Mouse (Mus musculus): ENCODE results near the gene Atg10. TPM values are rescaled to one million over a fixed set of nuclear protein-coding genes. Genes with fewer than 3 reads are reported as not detected.

Atg10 gene
- polyA plus RNA-seq, 1 experiment = 0.16 TPM

DNA sequence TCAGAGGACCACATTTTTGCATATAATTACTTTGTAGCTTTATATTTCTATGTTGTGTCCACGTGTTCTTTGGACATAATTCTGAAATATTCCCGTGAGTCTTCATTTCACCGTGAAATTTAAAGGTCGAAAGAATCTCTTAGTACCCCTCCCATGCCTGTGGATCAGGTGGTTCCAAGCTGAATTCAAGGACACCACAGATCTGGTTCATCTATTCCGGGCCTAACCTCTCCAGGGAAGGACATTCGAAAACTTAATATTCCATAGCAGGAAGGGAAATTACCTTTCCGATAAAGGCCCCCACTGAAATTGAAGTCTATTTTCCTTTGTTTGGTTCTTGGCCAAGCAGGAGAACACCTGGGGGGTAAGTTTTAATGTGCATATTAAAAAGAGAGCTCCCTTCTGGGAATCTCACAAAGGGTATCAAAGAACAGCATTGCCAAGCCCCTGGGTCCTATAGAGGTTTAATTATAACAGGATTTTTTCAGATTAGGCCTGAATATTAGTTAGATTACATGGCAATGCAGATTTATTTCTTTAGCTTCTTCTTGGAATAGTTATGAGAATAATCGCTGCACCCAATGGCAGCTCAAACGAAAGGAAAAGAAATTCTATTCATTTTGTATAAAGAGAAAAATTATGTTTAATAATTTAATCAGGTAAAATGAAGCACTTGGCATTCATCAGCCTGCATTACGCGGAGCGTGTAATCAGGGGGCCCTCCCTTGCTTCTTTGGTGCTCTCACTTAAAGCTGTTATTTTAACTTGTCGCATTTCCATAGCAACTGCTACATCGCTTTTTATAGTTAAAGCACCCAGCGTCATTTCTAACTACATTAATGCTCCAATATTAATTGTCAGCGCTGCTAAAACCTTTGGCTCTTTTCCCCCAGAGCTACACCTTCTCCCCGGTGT lies 310.8 kb downstream of the Atg10 start:
- no peak for TF ChIP-seq GATA1 (IDR thresholded peaks at IDR 0.05; ENCODE audit: low read length)

DNA sequence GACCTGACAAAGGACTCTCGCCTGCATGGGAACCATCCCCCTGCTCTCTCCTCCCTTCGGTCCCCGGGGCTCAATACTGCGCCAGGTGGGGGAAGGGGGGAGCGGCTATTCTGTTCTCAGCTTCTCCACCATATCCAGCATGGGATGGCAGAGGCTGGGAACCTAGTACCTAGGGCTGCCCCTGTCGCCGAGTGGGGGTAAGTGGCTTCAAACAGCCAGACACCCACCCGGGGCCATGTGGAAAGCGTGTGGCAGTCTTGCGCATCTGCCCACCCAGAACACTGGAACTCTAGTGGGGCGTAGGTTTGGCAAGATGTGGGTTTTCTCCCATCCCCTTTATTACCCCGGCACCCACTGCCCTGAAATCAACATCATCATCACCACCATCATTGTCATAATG lies 316.4 kb downstream of the Atg10 start:
- no peak for TF ChIP-seq GATA1 (IDR thresholded peaks at IDR 0.05; ENCODE audit: low read length)

DNA sequence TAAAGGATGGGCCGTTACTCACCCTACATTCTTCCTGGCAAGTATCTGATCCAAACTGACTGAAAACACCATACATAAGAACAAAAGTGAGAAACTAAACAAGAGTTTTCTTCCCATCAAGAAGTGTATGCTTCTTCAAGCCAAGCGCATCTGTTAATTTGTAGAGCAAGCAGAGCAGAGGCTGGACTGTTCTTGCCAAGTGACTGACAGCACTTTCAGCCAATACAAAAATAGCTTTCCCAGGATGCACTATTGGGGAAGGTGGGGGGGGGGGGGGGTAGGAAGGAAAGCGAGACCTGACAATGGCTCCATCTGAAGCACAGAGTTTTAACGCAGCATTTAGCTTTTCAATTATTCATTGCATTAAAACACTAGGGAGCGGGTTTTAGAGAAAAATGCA lies 318.6 kb downstream of the Atg10 start, which contains the start of gene Atp6ap1l:
Gene Atp6ap1l, minus strand, starts transcription at position 180 of the 400 bp plus-strand sequence.
- no peak for TF ChIP-seq GATA1 (IDR thresholded peaks at IDR 0.05; ENCODE audit: low read length)

DNA sequence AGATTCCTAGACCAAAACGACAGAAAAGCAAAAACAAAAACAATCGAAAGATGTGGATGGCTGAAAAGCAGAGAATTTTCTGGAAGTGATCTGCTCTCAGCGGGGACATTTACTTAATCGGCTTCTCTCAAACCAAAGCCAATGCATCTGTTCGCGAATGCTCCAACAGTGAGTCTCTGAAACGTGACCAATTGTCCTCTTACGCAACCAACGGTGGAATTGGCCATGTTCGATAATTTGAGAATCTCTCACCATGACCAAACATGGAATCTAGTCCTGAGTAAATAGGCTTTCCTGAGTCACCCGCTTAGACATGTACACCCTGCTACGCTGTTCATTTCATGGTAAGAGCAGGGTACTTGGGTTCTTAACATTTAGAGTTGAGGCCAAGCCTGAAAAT lies 326.9 kb downstream of the Atg10 start:
- no peak for TF ChIP-seq GATA1 (IDR thresholded peaks at IDR 0.05; ENCODE audit: low read length)

DNA sequence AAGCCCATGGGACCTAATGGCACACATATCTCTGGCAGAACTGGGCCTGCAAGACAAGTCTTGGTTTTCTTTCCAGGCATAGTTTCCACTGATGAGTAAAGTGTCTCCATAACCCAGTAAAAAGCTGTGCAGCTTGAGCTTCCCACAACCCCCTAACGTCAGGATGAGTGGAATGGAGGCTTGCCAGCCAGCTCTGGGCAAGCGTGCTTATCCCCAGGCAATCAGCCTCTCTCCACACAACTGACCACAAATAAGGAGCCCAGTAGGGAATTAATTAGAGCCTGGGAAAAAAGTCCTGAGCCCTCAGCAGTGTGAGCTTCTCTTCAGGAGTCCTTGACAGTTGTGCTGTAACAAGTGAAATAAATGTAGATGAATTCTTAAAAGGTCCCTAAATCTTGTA lies 327.7 kb downstream of the Atg10 start:
- no peak for TF ChIP-seq GATA1 (IDR thresholded peaks at IDR 0.05; ENCODE audit: low read length)

DNA sequence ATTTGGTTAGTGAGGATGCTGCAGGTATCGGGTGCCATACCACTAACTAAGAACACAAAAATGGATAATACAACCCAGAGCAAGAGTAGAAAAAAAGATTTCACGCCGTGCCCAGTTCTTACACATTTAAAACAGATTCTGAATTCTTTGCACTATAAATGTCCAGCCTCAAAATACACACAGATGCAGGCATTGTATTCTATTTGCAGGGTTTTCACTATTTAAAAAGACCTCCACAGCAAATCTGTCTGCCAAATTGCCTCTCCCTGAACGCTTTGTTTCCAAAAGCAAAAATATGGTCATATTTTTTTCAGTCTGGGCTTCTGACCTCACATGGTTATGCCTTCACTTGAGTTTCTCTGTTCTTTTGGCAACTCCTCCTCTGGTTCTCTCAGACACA lies 328.9 kb downstream of the Atg10 start:
- no peak for TF ChIP-seq GATA1 (IDR thresholded peaks at IDR 0.05; ENCODE audit: low read length)

DNA sequence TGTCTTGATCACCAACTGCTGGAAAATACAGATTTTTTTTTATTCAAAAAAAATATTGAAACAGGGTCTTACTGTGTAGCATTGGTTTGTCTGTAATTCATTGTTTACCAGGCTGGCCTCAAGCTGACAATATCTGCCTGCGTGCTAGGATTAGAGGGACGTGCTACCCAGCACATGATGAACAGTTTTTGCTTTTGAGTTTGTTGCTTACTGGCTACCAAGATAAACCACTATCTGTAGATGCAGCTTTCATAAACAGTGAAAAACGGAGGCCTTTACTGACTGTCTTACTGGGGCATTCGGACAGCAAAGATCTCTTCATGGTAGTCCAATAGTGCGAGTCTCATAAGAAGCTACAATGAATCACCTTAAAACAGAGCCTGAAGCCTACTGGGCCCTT lies 333.7 kb downstream of the Atg10 start:
- peak; percentile 63 for TF ChIP-seq GATA1 (IDR thresholded peaks at IDR 0.05; ENCODE audit: low read length)

DNA sequence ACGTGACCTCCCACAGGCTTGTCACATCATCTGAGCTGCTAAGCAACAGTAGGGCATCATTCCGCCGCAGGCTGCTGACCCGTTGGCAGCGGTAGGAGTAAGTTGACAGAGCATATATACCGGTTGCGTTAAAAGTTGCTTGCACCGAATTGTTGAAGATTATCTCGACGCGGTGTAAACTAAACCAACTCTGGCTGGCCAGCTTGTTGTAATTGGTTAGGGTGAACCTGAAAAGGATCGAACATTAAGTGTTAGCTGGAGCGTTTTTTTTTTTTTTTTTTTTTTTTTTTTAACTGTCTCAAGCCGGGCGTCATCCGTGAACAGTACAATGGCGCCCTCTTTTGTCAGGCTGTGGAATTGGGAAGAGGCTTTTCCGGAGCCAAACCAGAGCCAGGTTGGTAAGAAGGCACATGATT lies 337.2 kb downstream of the Atg10 start:
- TF ChIP-seq GATA1 (IDR thresholded peaks at IDR 0.05; ENCODE audit: low read length) = no peak

DNA sequence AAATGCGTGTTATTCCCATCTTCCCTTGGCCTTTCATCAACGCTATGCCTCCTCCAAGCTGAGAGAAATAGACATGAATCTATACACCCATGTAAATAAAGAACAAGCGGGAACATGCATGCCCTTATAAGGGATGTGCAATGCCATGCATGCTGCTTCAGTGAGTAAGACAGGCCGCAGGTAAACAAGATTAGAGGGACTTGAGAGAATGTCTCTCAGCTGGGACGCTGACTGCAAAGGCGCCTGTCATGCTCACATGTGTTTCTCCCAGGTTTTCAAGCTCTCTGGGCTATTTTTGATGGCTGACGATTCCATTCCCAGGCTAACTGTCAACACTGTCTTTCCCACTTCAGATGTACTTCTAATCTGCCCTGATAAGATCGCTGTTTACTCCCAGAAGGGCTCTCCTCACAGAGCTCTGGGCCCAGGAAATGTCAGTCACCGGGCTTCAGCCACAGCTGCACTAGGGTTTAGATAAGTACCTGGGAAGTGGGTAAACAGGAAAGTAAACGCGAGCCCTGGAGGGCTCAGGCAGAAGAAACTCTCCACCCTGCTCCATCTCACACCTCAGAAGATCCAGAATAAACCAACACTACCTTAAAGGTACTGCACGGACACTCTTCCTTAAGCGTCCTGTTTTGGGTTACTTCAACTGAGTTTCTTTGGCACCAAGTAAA lies 337.8 kb downstream of the Atg10 start:
- TF ChIP-seq GATA1 (IDR thresholded peaks at IDR 0.05; ENCODE audit: low read length) = no peak

Other genes starting within 250 kb of the Atg10 start
- 31.3 and 47.7 TPM in 2 replicates for gene Ssbp2, start 236.3 kb upstream of the Atg10 start, polyA plus RNA-seq (2012)

Measured in G1E-ER4 (cell line).